Mouse (Mus musculus) bone marrow, adult 2 months (tissue): Measurements from ENCODE around the gene Ap5z1. TPM values are rescaled to one million over a fixed set of nuclear protein-coding genes. Genes with fewer than 3 reads are reported as not detected.

Source experiments
- H3K27ac ChIP-seq: fragments of 200-500 bp; 2 replicates; pipeline ENCODE4 v1.5.1; 2012; ENCODE audit warnings: low read depth, mild to moderate bottlenecking, control low read depth, inconsistent platforms, low read length; ENCODE audit not compliant: control insufficient read depth, poor library complexity, insufficient read depth
- H3K4me1 ChIP-seq: fragments of 200-500 bp; 2 replicates; pipeline ENCODE4 v1.6.1; 2011; ENCODE audit warnings: low read length; ENCODE audit not compliant: control insufficient read depth, insufficient read depth
- H3K4me3 ChIP-seq: fragments of 200-500 bp; replicated peaks from 2 replicates; pipeline ENCODE3; 2011; ENCODE audit warnings: mild to moderate bottlenecking, low read depth, low read length, control low read depth; ENCODE audit not compliant: control insufficient read depth
- CTCF ChIP-seq: fragments of 200-500 bp; IDR thresholded peaks from 2 replicates; pipeline ENCODE4 v1.5.1; 2011; ENCODE audit warnings: low read length, control low read depth; ENCODE audit not compliant: control insufficient read depth, insufficient read depth
- POLR2A ChIP-seq: fragments of 200-500 bp; IDR thresholded peaks from 2 replicates; pipeline ENCODE4 v1.6.1; 2011; ENCODE audit warnings: low read depth, mild to moderate bottlenecking, control low read depth, low read length, borderline replicate concordance; ENCODE audit not compliant: control insufficient read depth
- WGBS: fragments of 180-500 bp; shearing (Covaris S2); methylation state at CpG from one replicate; pipeline ENCODE4 v1.1.7; 2018; 5-methylcytosine and 5-hydroxymethylcytosine counted together
- polyA plus RNA-seq: library from polyadenylated mRNA; stranded (reverse); fragments of >200 nt; gene quantifications from 2 replicates; pipeline ENCODE4 v1.2.4, GENCODE M21; 2011; ENCODE audit warnings: low replicate concordance; ENCODE audit not compliant: missing spikeins, insufficient read depth, insufficient read length

The Ap5z1 gene
- polyA plus RNA-seq, 1 experiment, result 22.8 TPM

- H3K27ac ChIP-seq, result no peak overlapping the region
- H3K4me1 ChIP-seq, result peaks cover 3% of the 10 kb centered on the region; the same call in 1 of the 2 replicates
- TF ChIP-seq POLR2A (no peak), CTCF (no peak)
- no peak overlapping the region for H3K4me3 ChIP-seq
- WGBS, result 87% methylated on average over 9 of the region's 9 CpGs
Measured at GRCm38 (mm10) chr5:142431811-142432434, 31.8 kb upstream of the Ap5z1 start.

DNA sequence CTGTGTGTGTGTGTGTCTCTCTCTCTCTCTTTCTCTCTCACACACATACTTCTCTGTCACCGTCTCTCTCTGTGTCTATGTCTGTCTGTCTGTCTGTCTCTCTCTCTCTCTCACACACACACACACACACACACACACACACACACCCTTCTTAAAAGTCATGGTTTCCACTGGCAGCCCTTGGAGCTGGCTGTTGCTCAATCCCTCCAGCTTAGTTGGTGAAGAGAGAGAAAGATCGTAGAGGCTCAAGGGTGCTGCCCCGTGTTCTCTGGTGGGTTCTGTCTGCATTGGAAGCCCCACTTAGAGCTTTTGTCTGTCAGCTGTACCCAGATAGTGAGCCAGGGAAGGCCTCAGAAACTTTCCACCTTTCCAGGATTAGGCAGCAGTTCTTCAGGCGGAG is 31.0 kb upstream of the Ap5z1 start:
- no peak overlapping the region for H3K4me3 ChIP-seq
- peaks cover 2% of the 10 kb centered on the region; the same call in 1 of the 2 replicates for H3K4me1 ChIP-seq
- H3K27ac ChIP-seq, result no peak overlapping the region
- TF ChIP-seq POLR2A (no peak), CTCF (no peak)
- WGBS, result 74% methylated on average over 4 of the region's 4 CpGs

GRCm38 (mm10) chr5:142434052-142434451 is 29.7 kb upstream of the Ap5z1 start:
- H3K4me3 ChIP-seq, result no peak overlapping the region
- H3K4me1 ChIP-seq, result no peaks in the 10 kb centered on the region
- TF ChIP-seq POLR2A, result no peak
- no peak for TF ChIP-seq CTCF
- no peak overlapping the region for H3K27ac ChIP-seq
- WGBS, result 89% methylated on average over 5 of the region's 5 CpGs

- 83% methylated on average over 15 of the region's 15 CpGs for WGBS
- H3K4me3 ChIP-seq, result no peak overlapping the region
- no peak overlapping the region for H3K27ac ChIP-seq
- no peak for TF ChIP-seq CTCF
- no peak for TF ChIP-seq POLR2A
- H3K4me1 ChIP-seq, result no peaks in the 10 kb centered on the region; the same call in 1 of the 2 replicates
Measured at GRCm38 (mm10) chr5:142435736-142436135, 28.0 kb upstream of the Ap5z1 start.

GRCm38 (mm10) chr5:142438380-142438938 is 25.3 kb upstream of the Ap5z1 start:
- Histone ChIP-seq H3K27ac (no peak overlapping the region), H3K4me3 (no peak overlapping the region), H3K4me1 (peaks cover 4% of the 10 kb centered on the region; the same call in 1 of the 2 replicates)
- TF ChIP-seq POLR2A, result no peak
- no peak for TF ChIP-seq CTCF
- 88% methylated on average over 16 of the region's 16 CpGs for WGBS

DNA sequence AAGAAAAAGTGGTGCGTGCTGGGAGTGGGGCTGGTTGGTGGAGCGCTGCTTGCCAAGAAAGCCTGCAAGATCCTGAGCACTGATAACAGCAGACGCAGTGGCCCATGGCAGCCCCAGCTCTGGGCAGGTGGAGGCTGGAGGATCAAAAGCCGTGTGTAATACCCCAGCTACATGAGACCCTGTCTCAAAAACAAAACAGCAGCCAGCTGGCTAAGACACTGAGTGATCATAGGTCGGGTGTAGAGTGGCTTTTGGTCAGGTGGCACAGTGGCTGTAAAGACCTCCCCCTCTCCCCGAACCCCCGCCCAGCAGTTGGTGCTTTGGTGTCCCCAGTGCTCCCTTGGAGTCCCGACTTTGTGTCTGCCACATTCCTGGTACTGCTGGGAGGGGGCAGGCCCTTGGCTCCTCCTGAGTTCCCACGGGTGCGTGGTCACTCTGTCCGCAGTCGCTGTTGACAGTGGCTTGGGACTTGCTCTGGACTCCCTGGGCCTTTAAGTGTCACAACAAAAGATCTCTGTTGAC is 23.8 kb upstream of the Ap5z1 start:
- 7% methylated on average over 12 of the region's 12 CpGs for WGBS
- Histone ChIP-seq H3K4me3 (peak overlapping the region; percentile 63), H3K4me1 (peaks cover 10% of the 10 kb centered on the region), H3K27ac (peak overlapping the region; percentile 92)
- TF ChIP-seq CTCF, result no peak
- no peak for TF ChIP-seq POLR2A

DNA sequence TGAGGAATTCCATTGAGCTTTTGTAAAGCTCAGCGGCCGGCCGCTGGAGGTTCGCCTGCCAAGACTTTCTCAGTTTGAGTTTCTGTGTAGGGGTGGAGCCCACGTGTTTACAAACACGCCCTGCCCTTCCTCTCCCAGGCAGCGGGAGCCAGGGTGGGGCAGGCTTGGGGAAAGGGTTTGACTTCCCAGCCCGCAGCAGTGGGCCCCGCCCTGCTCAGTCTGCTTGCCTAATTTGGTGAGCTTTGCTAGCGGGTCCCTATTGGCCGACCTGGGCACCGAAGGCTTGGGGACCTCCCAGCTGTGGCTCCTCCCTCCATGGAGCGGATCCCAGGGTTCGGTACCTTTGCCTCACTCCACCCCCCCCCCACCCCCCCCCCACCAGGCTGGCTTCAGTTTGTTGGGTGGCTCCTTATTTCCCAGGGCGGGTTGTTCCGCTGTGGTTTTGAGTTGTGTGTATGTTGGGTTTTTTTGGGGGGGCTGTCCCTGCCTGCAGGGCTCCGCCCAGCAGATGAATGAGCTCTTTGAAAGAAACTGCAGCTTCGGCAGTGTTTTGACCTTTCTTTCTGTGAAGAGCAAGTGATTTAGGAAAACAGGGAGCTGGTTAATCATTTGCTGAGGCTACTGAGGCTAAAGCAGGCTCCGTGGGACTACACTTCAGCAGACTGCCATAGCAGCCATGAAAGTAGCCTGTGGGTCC is 23.1 kb upstream of the Ap5z1 start:
- TF ChIP-seq CTCF (no peak), POLR2A (peak; percentile 48; the same call in 1 of the 2 replicates)
- peaks cover 11% of the 10 kb centered on the region for H3K4me1 ChIP-seq
- 0% methylated on average over 19 of the region's 19 CpGs for whole genome bisulfite sequencing
- H3K4me3 ChIP-seq, result peak overlapping the region; percentile 63
- peak overlapping the region; percentile 92 for H3K27ac ChIP-seq
